Mouse (Mus musculus): ENCODE measurements around the gene Mlph. TPM values are rescaled to one million over a fixed set of nuclear protein-coding genes. Genes with fewer than 3 reads are reported as not detected.

Mlph gene
- total and polyA plus RNA-seq, 2 experiments from 2014 or later, result 0.27 to 0.35 TPM

GRCm38 (mm10) chr1:90967583-90967982 is 52.7 kb downstream of the Mlph start:
- H3K27ac ChIP-seq (ENCODE audit: low read depth, low read length), result no peak overlapping the region
- H3K4me3 ChIP-seq (ENCODE audit: low read depth, low read length), result no peak overlapping the region
- no peaks in the 10 kb centered on the region for H3K36me3 ChIP-seq (ENCODE audit: insufficient read depth, low read length)
- ATAC-seq (ENCODE audit: low FRiP score) (no peak), DNase-seq (ENCODE audit: low spot score) (peak; percentile 73)
- no peak overlapping the region for H3K9ac ChIP-seq (replicated peaks; ENCODE audit: low read length, poor library complexity, severe bottlenecking)
- no peaks in the 10 kb centered on the region for H3K27me3 ChIP-seq (ENCODE audit: insufficient read depth, low read length)
- H3K4me1 ChIP-seq (ENCODE audit: insufficient read depth, low read length), result no peaks in the 10 kb centered on the region
- no peak for TF ChIP-seq CTCF (IDR thresholded peaks at IDR 0.05)
- 48% methylated on average over 7 of the region's 7 CpGs for WGBS
- no peak overlapping the region for H3K4me2 ChIP-seq (ENCODE audit: low read depth, low read length, poor library complexity, severe bottlenecking)
- no peaks in the 10 kb centered on the region for H3K9me3 ChIP-seq (ENCODE audit: low read length)

GRCm38 (mm10) chr1:90968649-90969048 is 53.8 kb downstream of the Mlph start:
- H3K4me2 ChIP-seq (ENCODE audit: low read depth, low read length, poor library complexity, severe bottlenecking), result no peak overlapping the region
- no peak for TF ChIP-seq CTCF (IDR thresholded peaks at IDR 0.05)
- 67% methylated on average over 4 of the region's 4 CpGs for WGBS
- no peak overlapping the region for H3K4me3 ChIP-seq (ENCODE audit: low read depth, low read length)
- DNase-seq (ENCODE audit: low spot score) (no peak), ATAC-seq (ENCODE audit: low FRiP score) (no peak)
- no peaks in the 10 kb centered on the region for H3K36me3 ChIP-seq (ENCODE audit: insufficient read depth, low read length)
- H3K9me3 ChIP-seq (ENCODE audit: low read length), result no peaks in the 10 kb centered on the region
- no peaks in the 10 kb centered on the region for H3K27me3 ChIP-seq (ENCODE audit: insufficient read depth, low read length)
- no peak overlapping the region for H3K9ac ChIP-seq (replicated peaks; ENCODE audit: low read length, poor library complexity, severe bottlenecking)
- H3K27ac ChIP-seq (ENCODE audit: low read depth, low read length), result no peak overlapping the region
- H3K4me1 ChIP-seq (ENCODE audit: insufficient read depth, low read length), result 0 out of 2 replicates have a peak, but pooled peaks cover 3% of the 10 kb centered on the region

GRCm38 (mm10) chr1:90969347-90969784 is 54.5 kb downstream of the Mlph start, which contains the start of gene Rab17:
TSS of gene Rab17 (minus strand) at chr1:90969661.
- H3K27ac ChIP-seq (ENCODE audit: low read depth, low read length), result no peak within 1 kb of the TSS
- H3K27me3 ChIP-seq (ENCODE audit: insufficient read depth, low read length), result no peaks in the 10 kb centered on the region
- no peaks in the 10 kb centered on the region for H3K9me3 ChIP-seq (ENCODE audit: low read length)
- no peak within 1 kb of the TSS for H3K9ac ChIP-seq (replicated peaks; ENCODE audit: low read length, poor library complexity, severe bottlenecking)
- ATAC-seq (ENCODE audit: low FRiP score), result no peak
- TF ChIP-seq CTCF (IDR thresholded peaks at IDR 0.05), result no peak
- 0 out of 2 replicates have a peak, but pooled peaks cover 3% of the 10 kb centered on the region for H3K4me1 ChIP-seq (ENCODE audit: insufficient read depth, low read length)
- no peak within 1 kb of the TSS for H3K4me2 ChIP-seq (ENCODE audit: low read depth, low read length, poor library complexity, severe bottlenecking)
- H3K4me3 ChIP-seq (ENCODE audit: low read depth, low read length), result no peak within 1 kb of the TSS
- 46% methylated on average over 9 of the region's 9 CpGs for WGBS
- no peaks in the 10 kb centered on the region for H3K36me3 ChIP-seq (ENCODE audit: insufficient read depth, low read length)
- DNase-seq (ENCODE audit: low spot score), result no peak

GRCm38 (mm10) chr1:90969881-90970390 is 55.1 kb downstream of the Mlph start:
- Histone ChIP-seq H3K4me2 (ENCODE audit: low read depth, low read length, poor library complexity, severe bottlenecking) (no peak overlapping the region), H3K4me1 (ENCODE audit: insufficient read depth, low read length) (peaks cover 6% of the 10 kb centered on the region; the same call in 1 of the 2 replicates), H3K36me3 (ENCODE audit: insufficient read depth, low read length) (no peaks in the 10 kb centered on the region), H3K27ac (ENCODE audit: low read depth, low read length) (no peak overlapping the region), H3K9ac (replicated peaks; ENCODE audit: low read length, poor library complexity, severe bottlenecking) (no peak overlapping the region), H3K27me3 (ENCODE audit: insufficient read depth, low read length) (no peaks in the 10 kb centered on the region), H3K4me3 (ENCODE audit: low read depth, low read length) (no peak overlapping the region), H3K9me3 (ENCODE audit: low read length) (no peaks in the 10 kb centered on the region)
- no peak for DNase-seq (ENCODE audit: low spot score)
- ATAC-seq (ENCODE audit: low FRiP score), result no peak
- no peak for TF ChIP-seq CTCF (IDR thresholded peaks at IDR 0.05)
- whole genome bisulfite sequencing, result 79% methylated on average over 10 of the region's 10 CpGs

GRCm38 (mm10) chr1:90972911-90973573 is 58.2 kb downstream of the Mlph start:
- H3K9me3 ChIP-seq (ENCODE audit: low read length), result no peaks in the 10 kb centered on the region
- ATAC-seq (ENCODE audit: low FRiP score) (peak; percentile 76), DNase-seq (ENCODE audit: low spot score) (peak; percentile 90)
- peak; percentile 100 for TF ChIP-seq CTCF (IDR thresholded peaks at IDR 0.05)
- peaks cover 10% of the 10 kb centered on the region; the same call in 1 of the 2 replicates for H3K4me1 ChIP-seq (ENCODE audit: insufficient read depth, low read length)
- no peak overlapping the region for H3K4me2 ChIP-seq (ENCODE audit: low read depth, low read length, poor library complexity, severe bottlenecking)
- H3K9ac ChIP-seq (replicated peaks; ENCODE audit: low read length, poor library complexity, severe bottlenecking), result no peak overlapping the region
- WGBS, result 16% methylated on average over 9 of the region's 9 CpGs
- H3K27me3 ChIP-seq (ENCODE audit: insufficient read depth, low read length), result no peaks in the 10 kb centered on the region
- no peak overlapping the region for H3K4me3 ChIP-seq (ENCODE audit: low read depth, low read length)
- no peaks in the 10 kb centered on the region for H3K36me3 ChIP-seq (ENCODE audit: insufficient read depth, low read length)
- no peak overlapping the region for H3K27ac ChIP-seq (ENCODE audit: low read depth, low read length)

GRCm38 (mm10) chr1:90973574-90973911 is 58.7 kb downstream of the Mlph start:
- TF ChIP-seq CTCF (IDR thresholded peaks at IDR 0.05), result no peak
- H3K4me1 ChIP-seq (ENCODE audit: insufficient read depth, low read length), result peaks cover 10% of the 10 kb centered on the region; the same call in 1 of the 2 replicates
- ATAC-seq (ENCODE audit: low FRiP score) (peak; percentile 6; the same call in 1 of the 2 replicates), DNase-seq (ENCODE audit: low spot score) (no peak)
- H3K4me2 ChIP-seq (ENCODE audit: low read depth, low read length, poor library complexity, severe bottlenecking), result no peak overlapping the region
- H3K36me3 ChIP-seq (ENCODE audit: insufficient read depth, low read length), result no peaks in the 10 kb centered on the region
- no peak overlapping the region for H3K9ac ChIP-seq (replicated peaks; ENCODE audit: low read length, poor library complexity, severe bottlenecking)
- no peaks in the 10 kb centered on the region for H3K27me3 ChIP-seq (ENCODE audit: insufficient read depth, low read length)
- 67% methylated on average over 2 of the region's 2 CpGs for WGBS
- no peak overlapping the region for H3K27ac ChIP-seq (ENCODE audit: low read depth, low read length)
- no peaks in the 10 kb centered on the region for H3K9me3 ChIP-seq (ENCODE audit: low read length)
- no peak overlapping the region for H3K4me3 ChIP-seq (ENCODE audit: low read depth, low read length)

Measured in midbrain, postnatal 0 days (tissue).